Mouse (Mus musculus) limb, embryonic 13.5 days (tissue): ENCODE results near the gene Meis2. TPM values are rescaled to one million over a fixed set of nuclear protein-coding genes. Genes with fewer than 3 reads are reported as not detected.

ENCODE experiments used
- ATAC-seq: fragments of 200-750 bp; cut with Nextera tagmentation; 2 replicates; pipeline ENCODE4 v1.8.0; 2017; ENCODE audit warnings: low read depth, moderate number of reproducible peaks, moderate TSS enrichment; ENCODE audit not compliant: low FRiP score
- H3K27ac ChIP-seq: fragments of 300-500 bp; sonication (generic); 2 replicates; pipeline ENCODE4 v1.5.1; 2015; ENCODE audit warnings: inconsistent platforms, mild to moderate bottlenecking, moderate library complexity
- H3K27me3 ChIP-seq: fragments of 300-500 bp; sonication (generic); 2 replicates; pipeline ENCODE4 v1.6.1; 2015; ENCODE audit warnings: mild to moderate bottlenecking, inconsistent platforms
- H3K36me3 ChIP-seq: fragments of 300-500 bp; sonication (generic); 2 replicates; pipeline ENCODE4 v1.6.1; 2015; ENCODE audit warnings: inconsistent platforms, mild to moderate bottlenecking, moderate library complexity
- H3K4me1 ChIP-seq: fragments of 300-500 bp; sonication (generic); 2 replicates; pipeline ENCODE4 v1.6.1; 2015; ENCODE audit warnings: inconsistent platforms
- H3K4me2 ChIP-seq: fragments of 300-500 bp; sonication (generic); replicated peaks from 2 replicates; pipeline ENCODE4 v1.6.1; 2015; ENCODE audit warnings: inconsistent platforms, mild to moderate bottlenecking, moderate library complexity
- H3K4me3 ChIP-seq: fragments of 300-500 bp; sonication (generic); 2 replicates; pipeline ENCODE4 v1.5.1; 2015; ENCODE audit warnings: moderate library complexity, mild to moderate bottlenecking, inconsistent platforms
- H3K9ac ChIP-seq: fragments of 300-500 bp; sonication (generic); 2 replicates; pipeline ENCODE4 v1.6.1; 2015; ENCODE audit warnings: mild to moderate bottlenecking, inconsistent platforms
- H3K9me3 ChIP-seq: fragments of 300-500 bp; sonication (generic); 2 replicates; pipeline ENCODE4 v1.6.1; 2016; ENCODE audit warnings: inconsistent platforms
- WGBS: fragments of 180-500 bp; shearing (Covaris S2); methylation state at CpG from one replicate; pipeline ENCODE4 v1.1.7; 2015; 5-methylcytosine and 5-hydroxymethylcytosine counted together
- polyA plus RNA-seq: library from polyadenylated mRNA; unstranded; fragments of >200 nt; fragmentation: Nextera tagmentation; extraction: Ambion mirVana; gene quantifications from 2 replicates; pipeline ENCODE4 v1.2.1, GENCODE M21; 2015

Gene Meis2
- polyA plus RNA-seq, 1 experiment from 2014 or later, result 18.6 TPM

DNA sequence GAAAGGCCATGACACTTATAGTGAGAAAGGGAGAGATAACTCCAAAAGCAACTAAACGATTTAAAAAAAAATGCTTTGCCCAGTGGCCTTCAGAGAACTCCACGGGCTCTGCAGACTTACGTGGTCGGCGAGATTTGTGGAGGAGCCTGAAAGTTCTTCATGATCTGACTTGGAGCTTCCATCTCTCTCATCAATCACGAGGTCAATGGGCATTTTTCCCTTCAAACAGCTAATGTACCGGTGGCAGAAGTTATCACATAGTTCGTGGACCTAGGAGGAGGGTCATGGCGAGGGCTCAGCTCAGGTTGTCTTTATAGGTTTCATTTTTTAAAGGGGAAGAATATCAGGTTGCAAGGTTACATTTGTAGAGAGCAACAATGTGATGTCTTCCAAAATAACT lies 7.1 kb downstream of the Meis2 start:
- Histone ChIP-seq H3K4me2 (no peak overlapping the region), H3K9ac (no peak overlapping the region), H3K36me3 (no peaks in the 10 kb centered on the region), H3K4me1 (peaks cover 31% of the 10 kb centered on the region), H3K4me3 (0 out of 2 replicates have a peak overlapping the region, but pooled peaks have one; percentile 1), H3K9me3 (no peaks in the 10 kb centered on the region), H3K27me3 (peaks cover 76% of the 10 kb centered on the region), H3K27ac (no peak overlapping the region)
- WGBS, result 56% methylated on average over 9 of the region's 9 CpGs
- ATAC-seq, result no peak

DNA sequence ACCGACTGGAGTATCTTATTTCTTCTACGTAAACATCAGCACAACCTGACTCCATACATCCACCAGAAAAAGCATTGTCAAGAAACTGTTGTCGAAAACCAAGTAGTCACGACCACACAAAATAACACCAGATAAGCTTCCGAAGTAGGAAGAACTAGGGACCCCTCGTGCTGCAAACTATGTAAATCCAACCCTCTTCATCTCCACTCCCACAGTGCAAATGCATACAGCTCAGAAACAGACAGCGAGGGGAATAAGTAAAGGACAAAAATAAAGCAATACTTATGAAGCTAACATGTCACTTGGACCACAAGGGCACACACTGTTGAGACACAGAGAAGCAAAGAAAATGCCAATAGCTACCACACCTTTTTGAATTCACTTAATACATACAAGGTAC lies 8.8 kb downstream of the Meis2 start:
- no peaks in the 10 kb centered on the region for H3K9me3 ChIP-seq
- H3K4me1 ChIP-seq, result peaks cover 17% of the 10 kb centered on the region
- no peak overlapping the region for H3K9ac ChIP-seq
- H3K4me3 ChIP-seq, result no peak overlapping the region
- no peak for ATAC-seq
- 77% methylated on average over 7 of the region's 7 CpGs for WGBS
- H3K27me3 ChIP-seq, result peaks cover 76% of the 10 kb centered on the region
- H3K36me3 ChIP-seq, result no peaks in the 10 kb centered on the region
- H3K27ac ChIP-seq, result no peak overlapping the region
- no peak overlapping the region for H3K4me2 ChIP-seq

DNA sequence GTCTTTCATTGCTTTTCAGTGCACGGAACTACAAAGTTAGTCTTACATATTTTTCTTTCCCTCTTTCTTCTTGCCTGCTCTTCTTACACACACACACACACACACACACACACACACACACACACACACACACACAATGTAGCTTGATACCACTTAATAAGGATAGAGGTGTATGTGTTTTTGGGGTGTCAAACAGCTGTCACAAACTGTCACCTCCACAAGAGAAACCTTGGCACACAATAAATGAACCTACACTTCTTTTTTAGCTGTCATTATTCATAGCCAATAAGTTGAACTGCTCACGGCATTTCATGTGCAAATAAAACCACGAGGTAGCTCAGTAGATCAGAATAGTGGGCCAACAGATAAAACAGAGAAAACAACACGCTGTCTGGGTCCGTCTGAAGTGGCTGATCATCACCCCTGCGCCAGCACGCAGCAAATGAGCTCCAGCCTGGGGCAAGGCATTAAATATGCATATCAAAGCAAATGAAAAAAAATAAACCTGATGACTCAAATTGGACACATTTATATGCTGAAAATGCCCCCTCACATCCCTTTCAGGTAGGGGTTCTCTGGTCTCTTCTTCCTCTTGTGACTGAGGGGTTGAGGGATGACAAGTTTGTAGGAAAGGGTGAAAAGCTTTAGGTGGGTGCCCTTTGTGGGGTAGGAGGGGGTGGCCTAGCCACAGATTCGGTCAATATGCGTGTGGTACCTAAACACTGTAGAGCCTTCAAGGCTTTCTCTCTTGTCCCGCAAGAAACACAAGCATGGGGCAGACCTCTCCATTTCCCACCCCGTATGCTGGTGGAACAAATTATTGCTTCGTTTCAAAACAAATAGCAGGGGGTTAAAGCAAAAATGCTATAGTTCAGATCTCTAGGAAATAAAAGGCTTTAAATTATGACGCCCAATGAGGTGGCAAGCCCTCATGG lies 9.7 kb downstream of the Meis2 start:
- no peak; the same call in 1 of the 2 replicates for ATAC-seq
- WGBS, result 57% methylated on average over 13 of the region's 13 CpGs
- peaks cover 71% of the 10 kb centered on the region for H3K27me3 ChIP-seq
- H3K4me2 ChIP-seq, result no peak overlapping the region
- H3K9ac ChIP-seq, result no peak overlapping the region
- peaks cover 10% of the 10 kb centered on the region for H3K4me1 ChIP-seq
- H3K36me3 ChIP-seq, result no peaks in the 10 kb centered on the region
- no peaks in the 10 kb centered on the region for H3K9me3 ChIP-seq
- H3K4me3 ChIP-seq, result no peak overlapping the region
- no peak overlapping the region for H3K27ac ChIP-seq

DNA sequence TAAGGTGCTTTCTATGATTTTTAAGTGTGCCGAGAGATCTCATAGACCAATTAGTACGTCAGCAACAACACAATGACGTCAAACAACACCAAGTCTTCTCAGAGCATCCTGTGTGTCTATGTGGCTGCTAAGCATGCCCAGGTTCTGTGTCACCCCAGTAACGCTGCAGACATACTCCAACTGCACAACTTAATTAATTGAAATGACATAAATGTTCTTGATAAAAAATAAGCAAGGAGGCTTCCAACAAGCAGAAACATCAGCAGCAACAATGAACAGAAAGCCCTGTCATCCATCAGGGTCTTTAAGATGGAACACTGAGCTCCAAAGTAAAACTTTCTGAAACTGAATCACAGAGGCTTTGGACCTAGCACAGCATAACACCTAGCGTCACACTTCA lies 11.7 kb downstream of the Meis2 start:
- peaks cover 53% of the 10 kb centered on the region for H3K27me3 ChIP-seq
- WGBS, result 79% methylated on average over 5 of the region's 5 CpGs
- no peak overlapping the region for H3K4me2 ChIP-seq

DNA sequence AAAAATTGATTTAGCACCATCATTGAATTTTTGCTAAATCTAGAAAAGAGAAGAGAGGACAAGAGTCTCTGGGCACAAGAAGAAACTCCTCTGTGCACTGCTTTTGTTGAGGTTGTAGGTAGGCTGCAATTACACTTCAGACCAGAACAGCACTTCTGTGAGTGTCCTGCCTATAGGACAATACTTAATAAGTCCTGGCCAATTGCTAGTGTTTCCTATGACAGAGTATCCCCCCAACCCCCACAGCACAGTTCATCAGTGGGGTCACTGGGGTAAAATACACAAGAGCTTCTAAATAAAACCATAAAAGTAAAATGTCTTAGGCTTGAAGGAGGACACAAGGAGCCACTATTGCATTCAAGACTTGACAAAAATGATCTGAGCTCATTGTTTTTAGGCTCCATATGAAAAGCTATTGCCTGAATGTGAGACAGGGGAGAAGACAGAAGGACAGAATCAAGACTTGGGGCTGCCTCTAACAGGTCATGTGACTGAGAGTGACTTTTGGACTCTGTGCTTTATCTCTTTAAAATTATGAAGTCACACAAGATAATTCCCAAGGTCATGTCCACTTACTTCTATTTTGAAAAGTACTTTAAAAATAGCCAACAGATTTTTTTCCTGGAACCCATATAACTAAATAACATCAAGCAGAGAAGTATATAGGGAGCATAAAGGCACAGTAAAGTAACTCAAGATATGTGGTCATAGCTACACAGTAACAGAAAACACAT lies 12.8 kb downstream of the Meis2 start:
- Histone ChIP-seq H3K9ac (no peak overlapping the region), H3K4me1 (no peaks in the 10 kb centered on the region), H3K27me3 (peaks cover 44% of the 10 kb centered on the region), H3K27ac (no peak overlapping the region), H3K4me3 (no peak overlapping the region), H3K9me3 (no peaks in the 10 kb centered on the region), H3K4me2 (no peak overlapping the region), H3K36me3 (no peaks in the 10 kb centered on the region)
- ATAC-seq, result no peak

More for the DNA sequence above, 11.7 kb downstream of the Meis2 start:
- H3K36me3 ChIP-seq, result no peaks in the 10 kb centered on the region
- H3K9ac ChIP-seq, result no peak overlapping the region
- H3K4me1 ChIP-seq, result no peaks in the 10 kb centered on the region
- ATAC-seq, result no peak
- H3K4me3 ChIP-seq, result no peak overlapping the region
- no peaks in the 10 kb centered on the region for H3K9me3 ChIP-seq
- no peak overlapping the region for H3K27ac ChIP-seq

DNA sequence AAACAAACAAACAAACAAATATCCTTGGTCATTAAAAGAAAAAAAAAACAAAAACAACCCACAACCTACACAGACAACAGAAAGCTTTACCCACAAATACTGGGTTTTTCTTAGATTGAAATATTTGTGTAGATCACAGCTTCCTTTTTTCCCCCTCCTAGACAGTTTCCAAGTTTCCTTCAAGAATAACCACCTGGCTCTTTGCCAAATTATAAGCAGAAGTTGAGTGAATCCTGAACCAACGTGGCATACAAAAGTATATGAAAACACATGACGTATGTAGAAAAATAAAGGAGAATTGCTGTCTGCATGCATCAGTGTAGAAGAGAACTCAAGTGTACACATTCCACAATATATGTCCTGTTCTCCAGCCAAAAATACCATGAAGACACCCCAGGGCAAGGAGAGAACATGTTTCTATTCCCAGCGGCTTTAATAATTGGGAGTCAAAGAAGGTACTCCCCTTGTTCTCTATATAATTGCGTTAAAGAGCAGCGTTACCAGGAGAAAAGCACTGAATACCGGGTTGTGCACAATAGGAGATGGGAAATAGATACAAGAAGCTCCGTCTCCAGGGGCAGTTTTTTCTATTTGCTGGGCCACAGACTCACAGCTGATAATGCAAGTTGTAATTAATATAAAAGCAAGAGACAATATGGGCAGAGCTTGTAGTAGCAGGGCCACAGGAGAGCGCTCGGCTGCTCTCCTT lies 13.6 kb downstream of the Meis2 start:
- 74% methylated on average over 9 of the region's 9 CpGs for WGBS
- no peaks in the 10 kb centered on the region for H3K9me3 ChIP-seq
- no peak for ATAC-seq
- H3K9ac ChIP-seq, result no peak overlapping the region
- H3K27me3 ChIP-seq, result peaks cover 39% of the 10 kb centered on the region
- no peaks in the 10 kb centered on the region for H3K4me1 ChIP-seq
- no peak overlapping the region for H3K4me3 ChIP-seq
- no peak overlapping the region for H3K4me2 ChIP-seq
- no peak overlapping the region for H3K27ac ChIP-seq
- H3K36me3 ChIP-seq, result no peaks in the 10 kb centered on the region

DNA sequence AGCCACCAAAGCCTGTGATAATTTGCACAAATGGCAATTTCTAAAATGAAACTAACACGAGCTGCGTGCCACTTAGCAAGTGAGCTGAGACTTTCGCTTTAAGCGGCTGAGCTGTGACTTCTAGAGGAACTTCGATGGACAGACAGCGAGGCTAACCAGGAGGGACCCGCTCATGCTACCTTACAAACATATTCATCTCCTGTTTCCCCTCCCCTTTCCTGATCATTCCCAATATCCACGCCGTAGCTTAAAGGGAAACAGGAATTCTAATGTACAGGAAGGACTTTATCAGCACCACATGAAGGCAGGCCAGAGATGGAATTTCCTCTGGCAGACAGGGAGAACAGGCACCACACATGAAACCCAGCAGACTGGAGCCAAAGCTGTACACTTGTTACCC lies 15.9 kb downstream of the Meis2 start:
- ATAC-seq, result no peak
- Histone ChIP-seq H3K27ac (no peak overlapping the region), H3K9me3 (no peaks in the 10 kb centered on the region), H3K9ac (no peak overlapping the region), H3K4me3 (no peak overlapping the region), H3K27me3 (peaks cover 29% of the 10 kb centered on the region), H3K4me2 (no peak overlapping the region), H3K4me1 (no peaks in the 10 kb centered on the region), H3K36me3 (no peaks in the 10 kb centered on the region)
- 78% methylated on average over 9 of the region's 9 CpGs for WGBS

DNA sequence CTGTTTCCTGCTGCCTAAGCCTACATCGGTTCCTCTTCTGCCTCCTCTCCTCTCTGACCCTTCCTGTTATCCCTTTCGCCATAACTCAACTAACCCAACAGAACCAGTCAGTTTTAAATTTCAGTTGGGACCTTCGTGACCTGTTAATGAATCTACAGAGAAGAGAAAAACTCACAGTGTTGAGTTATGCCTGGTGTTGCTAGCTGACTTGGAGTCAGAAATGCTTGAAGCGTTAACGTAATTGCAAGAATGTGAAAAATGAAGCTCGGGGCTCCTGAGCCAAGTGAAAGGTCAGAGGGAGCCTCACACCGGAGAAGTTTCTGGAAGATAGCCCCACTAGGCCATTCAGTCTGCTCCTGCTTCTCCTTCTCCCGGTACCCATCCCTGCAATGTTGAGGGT lies 18.3 kb downstream of the Meis2 start:
- 67% methylated on average over 8 of the region's 8 CpGs for WGBS
- Histone ChIP-seq H3K27ac (no peak overlapping the region), H3K9ac (no peak overlapping the region), H3K36me3 (no peaks in the 10 kb centered on the region), H3K4me2 (no peak overlapping the region), H3K4me3 (no peak overlapping the region), H3K4me1 (no peaks in the 10 kb centered on the region), H3K9me3 (no peaks in the 10 kb centered on the region), H3K27me3 (peaks cover 18% of the 10 kb centered on the region)
- no peak for ATAC-seq

DNA sequence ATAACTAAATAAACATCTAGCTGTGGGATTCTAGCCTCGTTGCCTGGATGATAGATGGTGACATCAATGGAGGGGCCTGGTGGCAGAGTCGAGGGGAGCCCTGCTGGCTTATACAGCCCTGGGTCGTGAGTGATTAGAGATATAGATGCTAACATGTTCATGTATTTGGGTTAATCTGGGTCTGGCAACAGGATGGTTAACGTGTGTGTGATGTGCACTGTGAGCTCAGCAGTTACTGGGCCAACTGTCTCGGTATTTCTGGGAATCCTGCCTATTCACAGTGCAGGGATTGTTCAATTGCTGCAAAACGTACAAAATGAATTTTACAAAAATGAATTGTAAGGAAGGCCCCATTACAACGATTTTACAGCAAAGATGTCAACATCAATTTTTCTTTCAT lies 20.6 kb downstream of the Meis2 start:
- peaks cover 25% of the 10 kb centered on the region for H3K27me3 ChIP-seq
- H3K4me1 ChIP-seq, result no peaks in the 10 kb centered on the region
- no peak overlapping the region for H3K4me3 ChIP-seq
- ATAC-seq, result no peak
- H3K36me3 ChIP-seq, result no peaks in the 10 kb centered on the region
- no peak overlapping the region for H3K27ac ChIP-seq
- no peak overlapping the region for H3K4me2 ChIP-seq
- no peak overlapping the region for H3K9ac ChIP-seq
- 59% methylated on average over 7 of the region's 7 CpGs for WGBS
- no peaks in the 10 kb centered on the region for H3K9me3 ChIP-seq

DNA sequence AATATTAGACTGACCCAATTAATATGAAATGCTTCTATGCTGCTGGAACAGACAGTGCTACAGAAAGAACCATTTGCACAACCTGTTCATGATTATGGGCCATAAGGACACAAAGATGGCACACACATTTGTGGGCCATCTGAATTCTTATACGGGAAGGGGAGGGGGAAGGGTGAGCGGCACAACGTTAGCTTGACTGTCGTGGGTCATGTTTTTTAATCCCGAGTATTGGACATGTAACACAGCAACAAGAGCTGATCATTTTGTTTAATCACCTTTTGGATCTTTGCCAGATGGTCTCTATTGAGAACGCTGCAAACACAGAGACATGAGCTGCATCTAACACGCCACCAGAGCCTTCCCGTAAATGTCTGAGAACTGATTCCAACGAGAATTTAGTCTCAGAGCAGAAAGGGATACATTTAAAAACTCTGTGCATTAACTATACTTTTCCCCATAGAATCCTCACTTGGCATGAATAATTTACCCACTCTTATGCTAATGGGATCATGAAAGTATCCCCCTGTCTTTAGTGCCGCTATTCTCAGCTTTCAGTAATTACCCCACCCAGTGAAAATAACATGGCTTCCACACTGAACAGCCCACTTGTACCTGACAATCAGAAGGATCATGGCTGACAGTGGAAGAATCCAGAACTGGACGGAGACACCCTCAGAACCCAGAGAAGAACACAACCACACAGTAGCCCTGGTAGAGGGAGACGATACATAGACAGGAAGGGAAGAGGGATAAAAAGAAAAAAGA lies 22.5 kb downstream of the Meis2 start:
- H3K27me3 ChIP-seq, result peaks cover 25% of the 10 kb centered on the region
- no peak overlapping the region for H3K4me2 ChIP-seq
- H3K9ac ChIP-seq, result no peak overlapping the region
- no peak overlapping the region for H3K4me3 ChIP-seq
- WGBS, result 60% methylated on average over 12 of the region's 12 CpGs
- no peaks in the 10 kb centered on the region for H3K9me3 ChIP-seq
- H3K36me3 ChIP-seq, result no peaks in the 10 kb centered on the region
- no peak overlapping the region for H3K27ac ChIP-seq
- no peaks in the 10 kb centered on the region for H3K4me1 ChIP-seq
- ATAC-seq, result no peak

DNA sequence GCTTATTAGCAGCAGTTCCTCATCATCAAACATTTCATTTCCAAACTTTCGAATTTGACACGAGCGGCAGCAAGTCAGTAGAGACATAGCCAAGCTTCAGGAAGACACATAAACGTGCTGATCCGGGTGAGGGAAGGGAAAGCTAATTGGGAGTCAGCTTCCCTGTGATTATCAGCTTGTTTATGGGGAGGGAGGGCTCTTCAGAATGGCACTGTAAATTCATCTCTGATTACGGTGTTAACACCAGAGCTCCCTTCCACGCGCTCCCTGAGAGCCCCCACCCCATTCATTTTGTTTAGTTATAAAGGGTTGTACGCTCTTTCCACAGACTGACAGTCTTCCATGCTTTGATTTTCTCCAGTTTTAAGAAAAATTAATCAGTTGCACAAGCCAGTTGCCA lies 23.2 kb downstream of the Meis2 start:
- WGBS, result 55% methylated on average over 9 of the region's 9 CpGs
- Histone ChIP-seq H3K4me2 (no peak overlapping the region), H3K4me3 (no peak overlapping the region), H3K36me3 (no peaks in the 10 kb centered on the region), H3K4me1 (no peaks in the 10 kb centered on the region), H3K9me3 (no peaks in the 10 kb centered on the region), H3K9ac (no peak overlapping the region), H3K27ac (no peak overlapping the region), H3K27me3 (peaks cover 25% of the 10 kb centered on the region)
- ATAC-seq, result no peak
